Mouse (Mus musculus) neural tube, embryonic 14.5 days (tissue): Measurements from ENCODE around the gene Farp1. TPM values are rescaled to one million over a fixed set of nuclear protein-coding genes. Genes with fewer than 3 reads are reported as not detected.

Experiments used
- ATAC-seq: fragments of 200-750 bp; cut with Nextera tagmentation; 2 replicates; pipeline ENCODE4 v1.8.0; 2017; ENCODE audit warnings: low read depth, mild to moderate bottlenecking, moderate TSS enrichment, moderate library complexity
- H3K27ac ChIP-seq: fragments of 300-500 bp; sonication (generic); 2 replicates; pipeline ENCODE4 v1.5.1; 2014; ENCODE audit warnings: low read depth, mild to moderate bottlenecking, control low read depth, low read length, moderate library complexity, mixed read lengths
- H3K27me3 ChIP-seq: fragments of 300-500 bp; sonication (generic); 2 replicates; pipeline ENCODE4 v1.6.1; 2014; ENCODE audit warnings: low read length; ENCODE audit not compliant: control insufficient read depth, insufficient read depth
- H3K36me3 ChIP-seq: fragments of 300-500 bp; sonication (generic); 2 replicates; pipeline ENCODE4 v1.6.1; 2014; ENCODE audit warnings: low read length, mixed read lengths; ENCODE audit not compliant: control insufficient read depth, insufficient read depth
- H3K4me1 ChIP-seq: fragments of 300-500 bp; sonication (generic); 2 replicates; pipeline ENCODE4 v1.6.1; 2014; ENCODE audit warnings: low read length; ENCODE audit not compliant: control insufficient read depth, insufficient read depth
- H3K4me2 ChIP-seq: fragments of 300-500 bp; sonication (generic); 2 replicates; pipeline ENCODE4 v1.6.1; 2014; ENCODE audit warnings: mild to moderate bottlenecking, low read depth, low read length, control low read depth
- H3K4me3 ChIP-seq: fragments of 300-500 bp; sonication (generic); 2 replicates; pipeline ENCODE4 v1.5.1; 2014; ENCODE audit warnings: low read depth, low read length, control low read depth, mixed read lengths
- H3K9ac ChIP-seq: fragments of 300-500 bp; sonication (generic); replicated peaks from 2 replicates; pipeline ENCODE4 v1.6.1; 2014; ENCODE audit warnings: low read depth, mild to moderate bottlenecking, control low read depth, low read length, mixed read lengths
- H3K9me3 ChIP-seq: fragments of 300-500 bp; sonication (generic); 2 replicates; pipeline ENCODE4 v1.6.1; 2016; ENCODE audit warnings: low read length; ENCODE audit not compliant: control insufficient read depth
- WGBS: fragments of 180-500 bp; shearing (Covaris S2); extraction: QIAGEN DNeasy Blood & Tissue Kit; methylation state at CpG from one replicate; pipeline ENCODE4 v1.1.7; 2014; 5-methylcytosine and 5-hydroxymethylcytosine counted together
- polyA plus RNA-seq: library from polyadenylated mRNA; unstranded; fragments of >200 nt; fragmentation: Nextera tagmentation; extraction: Ambion mirVana; gene quantifications from 2 replicates; pipeline ENCODE4 v1.2.1, GENCODE M21; 2014

The Farp1 gene
- polyA plus RNA-seq, 1 experiment from 2014 or later = 34.9 TPM

DNA sequence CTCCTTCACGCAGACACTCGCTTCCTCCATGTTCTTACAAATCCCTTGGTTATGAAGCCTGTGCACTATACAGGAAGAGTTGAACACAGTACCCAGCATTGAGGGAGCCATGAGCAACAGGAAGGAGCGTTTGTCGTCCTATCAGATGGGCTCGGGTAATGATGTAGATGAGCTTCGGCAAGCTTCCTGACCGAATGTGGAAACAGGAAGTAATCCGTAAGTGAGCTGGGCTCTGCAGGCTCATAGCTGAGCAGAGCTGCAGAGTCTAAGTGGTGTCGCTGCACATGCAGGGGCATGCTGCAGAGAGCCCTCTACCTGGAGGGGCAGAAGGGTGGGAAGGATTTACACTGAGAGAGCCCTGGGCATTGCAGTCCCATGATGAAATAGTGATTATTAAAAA is 140.4 kb downstream of the Farp1 start:
- Histone ChIP-seq H3K4me3 (no peak overlapping the region), H3K27me3 (no peaks in the 10 kb centered on the region), H3K4me1 (peaks cover 21% of the 10 kb centered on the region; the same call in 1 of the 2 replicates), H3K36me3 (no peaks in the 10 kb centered on the region), H3K27ac (no peak overlapping the region), H3K9ac (no peak overlapping the region), H3K9me3 (no peaks in the 10 kb centered on the region), H3K4me2 (no peak overlapping the region)
- 85% methylated on average over 9 of the region's 9 CpGs for WGBS
- no peak for ATAC-seq

DNA sequence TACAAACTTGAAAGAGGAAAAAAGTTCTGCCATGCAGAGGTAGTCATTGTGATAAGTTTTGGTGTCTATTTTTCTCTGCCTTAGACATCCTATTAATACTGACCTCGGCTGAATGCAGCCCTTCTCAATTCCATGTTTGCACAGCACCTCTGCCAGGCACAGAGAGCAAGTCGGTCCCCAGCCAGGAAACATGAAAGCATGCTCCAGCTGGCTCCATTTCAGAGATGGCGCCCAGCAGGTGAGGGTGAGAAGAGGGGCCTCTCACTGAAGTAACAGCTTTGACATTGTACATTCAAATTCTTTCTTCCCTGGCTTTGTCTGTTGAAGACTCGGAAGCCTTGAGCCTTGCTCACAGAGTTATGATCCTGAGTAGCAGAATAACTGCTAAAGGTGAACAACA is 140.9 kb downstream of the Farp1 start:
- no peak overlapping the region for H3K4me3 ChIP-seq
- H3K9ac ChIP-seq = no peak overlapping the region
- 76% methylated on average over 4 of the region's 4 CpGs for WGBS
- no peaks in the 10 kb centered on the region for H3K27me3 ChIP-seq
- no peak overlapping the region for H3K4me2 ChIP-seq
- no peaks in the 10 kb centered on the region for H3K9me3 ChIP-seq
- no peaks in the 10 kb centered on the region for H3K36me3 ChIP-seq
- no peak overlapping the region for H3K27ac ChIP-seq
- peaks cover 21% of the 10 kb centered on the region; the same call in 1 of the 2 replicates for H3K4me1 ChIP-seq
- no peak for ATAC-seq

DNA sequence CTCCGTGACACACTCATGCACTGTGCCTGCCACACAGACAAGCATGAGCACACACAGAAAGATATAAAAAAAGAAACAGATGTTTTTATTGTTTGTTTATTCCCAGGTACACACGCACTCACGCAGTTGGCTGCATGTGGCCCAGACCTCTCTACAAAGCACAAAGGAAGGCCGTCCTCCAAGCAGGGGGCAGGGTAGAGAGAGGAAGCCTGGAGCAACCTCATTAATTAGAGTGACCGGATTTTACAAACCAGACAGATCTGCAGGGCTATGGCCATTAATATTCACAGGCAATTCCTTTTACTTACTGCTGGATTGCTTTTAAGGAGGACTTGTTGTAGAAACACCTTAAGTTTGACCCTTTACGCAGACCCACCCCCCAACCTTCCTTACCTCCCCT is 142.9 kb downstream of the Farp1 start:
- no peak overlapping the region for H3K4me2 ChIP-seq
- H3K36me3 ChIP-seq = no peaks in the 10 kb centered on the region
- H3K27me3 ChIP-seq = no peaks in the 10 kb centered on the region
- H3K4me1 ChIP-seq = peaks cover 3% of the 10 kb centered on the region; the same call in 1 of the 2 replicates
- WGBS = 64% methylated on average over 6 of the region's 6 CpGs
- H3K4me3 ChIP-seq = no peak overlapping the region
- H3K27ac ChIP-seq = no peak overlapping the region
- ATAC-seq = no peak
- no peak overlapping the region for H3K9ac ChIP-seq
- H3K9me3 ChIP-seq = no peaks in the 10 kb centered on the region

DNA sequence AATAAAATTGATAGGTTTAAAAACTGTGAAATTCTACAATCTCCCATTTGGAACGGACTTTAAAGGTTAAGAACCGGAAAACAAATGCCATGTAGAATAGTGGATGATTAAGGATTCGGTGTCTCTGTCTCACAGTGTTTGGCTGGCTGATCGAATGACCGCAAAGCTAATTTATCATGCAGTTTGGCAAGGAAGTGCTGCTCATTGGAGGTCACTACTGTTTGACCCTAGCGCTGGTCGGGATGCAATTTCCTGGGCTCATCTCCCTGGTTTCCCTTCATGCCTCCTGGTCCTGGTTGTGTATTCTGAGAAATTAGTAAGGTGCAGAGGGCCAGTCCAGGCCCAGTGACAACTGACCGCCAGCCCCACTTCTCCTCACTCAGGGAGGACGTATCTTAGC is 145.6 kb downstream of the Farp1 start:
- no peak overlapping the region for H3K27ac ChIP-seq
- ATAC-seq = no peak
- no peak overlapping the region for H3K9ac ChIP-seq
- H3K4me2 ChIP-seq = no peak overlapping the region
- H3K9me3 ChIP-seq = no peaks in the 10 kb centered on the region
- H3K36me3 ChIP-seq = no peaks in the 10 kb centered on the region
- H3K4me3 ChIP-seq = no peak overlapping the region
- H3K27me3 ChIP-seq = no peaks in the 10 kb centered on the region
- no peaks in the 10 kb centered on the region for H3K4me1 ChIP-seq
- 66% methylated on average over 9 of the region's 9 CpGs for WGBS

DNA sequence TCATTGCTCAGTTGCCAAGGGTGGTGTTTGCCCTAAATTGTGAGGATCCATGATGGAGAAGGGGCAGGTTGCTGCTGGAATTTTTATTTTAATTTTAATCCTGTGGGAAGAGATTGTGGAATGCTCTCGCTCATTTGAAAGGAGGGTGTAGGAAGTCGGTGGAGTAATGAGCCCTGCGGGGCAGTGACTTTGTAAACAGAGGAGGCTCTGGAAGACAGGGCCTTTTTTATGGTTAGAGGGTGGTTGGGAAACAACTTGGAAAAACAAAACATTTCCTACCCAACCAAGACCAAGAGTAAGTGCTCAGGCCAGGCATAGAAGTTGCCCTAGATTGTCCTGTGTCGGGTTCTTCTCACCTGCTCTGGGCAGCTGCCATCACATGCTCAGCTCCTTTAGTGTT is 146.8 kb downstream of the Farp1 start:
- Histone ChIP-seq H3K36me3 (no peaks in the 10 kb centered on the region), H3K27me3 (no peaks in the 10 kb centered on the region), H3K9ac (no peak overlapping the region), H3K4me1 (no peaks in the 10 kb centered on the region), H3K4me3 (no peak overlapping the region), H3K9me3 (no peaks in the 10 kb centered on the region), H3K27ac (no peak overlapping the region), H3K4me2 (no peak overlapping the region)
- 66% methylated on average over 4 of the region's 4 CpGs for WGBS
- no peak for ATAC-seq

DNA sequence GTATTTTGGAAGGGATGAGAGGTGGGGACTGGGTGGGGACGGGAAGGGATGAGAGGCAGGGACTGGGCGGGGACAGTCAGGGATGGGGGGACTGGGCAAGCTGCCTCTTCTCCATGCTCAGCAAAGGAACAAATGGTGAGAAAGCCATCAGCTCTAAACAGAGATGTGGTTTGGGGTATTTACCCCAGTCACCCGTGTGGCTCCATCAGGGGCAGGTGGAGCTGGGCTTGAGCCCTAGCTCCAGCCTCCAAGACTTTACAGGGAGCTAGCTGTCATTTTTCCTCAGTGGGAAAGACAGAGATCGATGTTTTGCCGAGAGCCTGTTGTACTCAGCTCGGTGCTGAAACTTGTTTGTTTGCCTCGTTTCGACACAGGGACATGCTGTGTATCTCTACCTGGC is 148.0 kb downstream of the Farp1 start:
- WGBS = 92% methylated on average over 8 of the region's 8 CpGs
- Histone ChIP-seq H3K9me3 (no peaks in the 10 kb centered on the region), H3K4me2 (no peak overlapping the region), H3K27ac (no peak overlapping the region), H3K4me3 (no peak overlapping the region), H3K4me1 (no peaks in the 10 kb centered on the region), H3K36me3 (no peaks in the 10 kb centered on the region), H3K9ac (no peak overlapping the region), H3K27me3 (no peaks in the 10 kb centered on the region)
- ATAC-seq = no peak

DNA sequence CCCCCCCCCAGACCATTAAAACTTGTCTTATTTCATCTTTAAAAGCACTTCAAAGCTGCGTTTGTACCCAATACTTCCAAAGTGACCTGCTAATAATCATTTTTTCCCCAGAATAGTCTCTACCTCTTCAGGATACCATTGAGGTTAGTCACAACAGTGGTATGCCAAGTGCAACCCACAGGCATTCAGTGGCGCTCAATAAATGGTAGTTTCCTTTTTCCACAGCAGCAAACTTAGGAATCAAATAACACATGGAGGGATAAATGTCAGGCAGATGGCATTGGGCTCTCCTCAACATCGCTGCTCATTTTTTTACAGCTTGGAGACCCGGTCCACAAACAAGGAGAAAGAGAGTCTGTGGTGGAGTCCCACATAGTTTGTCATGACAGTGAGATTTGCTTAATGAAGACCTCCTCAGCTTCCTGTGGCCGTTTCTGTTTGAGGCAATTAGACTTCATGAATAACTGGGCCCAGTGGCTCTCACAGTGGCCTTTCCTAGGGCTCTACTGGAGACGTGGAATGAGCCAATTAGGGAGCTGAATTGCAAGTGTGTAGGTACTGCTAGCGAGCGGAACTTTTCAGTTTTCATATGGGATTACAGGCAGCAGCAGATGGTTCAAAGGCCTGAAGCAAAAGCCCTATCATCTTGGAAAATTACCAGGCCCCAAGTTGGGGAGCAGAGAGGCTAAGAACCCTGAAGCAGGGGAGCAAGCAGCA is 148.6 kb downstream of the Farp1 start:
- H3K4me2 ChIP-seq = no peak overlapping the region
- no peaks in the 10 kb centered on the region for H3K27me3 ChIP-seq
- H3K4me1 ChIP-seq = no peaks in the 10 kb centered on the region
- H3K4me3 ChIP-seq = no peak overlapping the region
- H3K9me3 ChIP-seq = no peaks in the 10 kb centered on the region
- WGBS = 75% methylated on average over 8 of the region's 8 CpGs
- ATAC-seq = no peak
- H3K27ac ChIP-seq = no peak overlapping the region
- no peak overlapping the region for H3K9ac ChIP-seq
- H3K36me3 ChIP-seq = no peaks in the 10 kb centered on the region

DNA sequence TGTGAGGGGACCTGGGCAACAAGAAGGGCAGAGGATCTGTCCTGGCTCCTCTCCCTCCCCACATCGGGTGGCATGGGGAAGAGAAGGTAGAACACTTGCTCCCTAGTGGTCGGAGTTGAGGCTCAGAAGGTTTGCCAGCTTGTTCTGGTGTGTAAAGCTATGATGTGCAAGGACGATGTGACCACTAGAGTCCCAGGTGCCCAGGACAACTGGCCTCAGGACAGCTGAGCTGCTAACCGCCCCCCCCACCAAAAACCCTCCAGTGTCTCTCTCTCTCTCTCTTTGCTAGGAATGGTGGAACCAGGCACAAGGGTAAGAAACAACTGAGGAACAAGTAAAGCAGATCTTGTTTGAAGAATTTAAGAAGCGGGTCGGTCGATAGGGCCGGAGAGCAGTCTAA is 149.4 kb downstream of the Farp1 start:
- no peak overlapping the region for H3K4me2 ChIP-seq
- no peaks in the 10 kb centered on the region for H3K9me3 ChIP-seq
- no peak for ATAC-seq
- no peaks in the 10 kb centered on the region for H3K27me3 ChIP-seq
- no peak overlapping the region for H3K27ac ChIP-seq
- H3K9ac ChIP-seq = no peak overlapping the region
- WGBS = 96% methylated on average over 8 of the region's 8 CpGs
- no peaks in the 10 kb centered on the region for H3K36me3 ChIP-seq
- H3K4me1 ChIP-seq = no peaks in the 10 kb centered on the region
- no peak overlapping the region for H3K4me3 ChIP-seq

DNA sequence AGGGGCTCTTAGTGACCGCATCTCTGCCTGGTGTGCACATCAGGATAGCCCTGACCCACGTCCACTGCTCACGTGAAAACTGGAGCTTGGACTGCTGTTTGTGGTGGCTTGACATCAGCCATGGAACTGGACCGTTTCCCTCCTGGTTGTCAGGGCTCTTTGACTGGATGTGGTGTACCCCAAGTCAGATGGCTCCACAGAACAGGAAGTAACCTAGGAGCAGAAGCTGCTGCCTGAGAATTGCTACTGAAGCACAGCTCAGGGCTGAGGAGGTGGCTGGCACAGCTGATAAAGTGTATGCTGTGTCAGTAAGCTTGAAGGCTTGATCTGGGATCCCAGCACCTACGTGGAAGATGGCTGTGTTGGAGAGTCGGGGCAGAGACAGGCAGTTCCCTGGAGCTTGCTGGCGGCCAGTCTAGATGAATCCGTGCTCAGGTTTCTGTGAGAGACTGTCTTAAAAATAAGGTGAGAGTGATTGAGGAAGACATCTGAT is 151.4 kb downstream of the Farp1 start:
- H3K9me3 ChIP-seq = no peaks in the 10 kb centered on the region
- H3K4me2 ChIP-seq = no peak overlapping the region
- WGBS = 94% methylated on average over 8 of the region's 8 CpGs
- H3K4me1 ChIP-seq = no peaks in the 10 kb centered on the region
- no peaks in the 10 kb centered on the region for H3K27me3 ChIP-seq
- no peak for ATAC-seq
- H3K9ac ChIP-seq = no peak overlapping the region
- H3K36me3 ChIP-seq = no peaks in the 10 kb centered on the region
- no peak overlapping the region for H3K4me3 ChIP-seq
- H3K27ac ChIP-seq = no peak overlapping the region
